Mouse (Mus musculus): ENCODE measurements around the gene 2010111I01Rik. TPM values are rescaled to one million over a fixed set of nuclear protein-coding genes. Genes with fewer than 3 reads are reported as not detected.
"Not testable (repeated sequence)": the region's sequence is repeated elsewhere in the genome, so short reads cannot be mapped to it uniquely, and the experiment has no call there.

Gene 2010111I01Rik
- polyA plus RNA-seq, 1 experiment from 2014 or later: 129 TPM

DNA sequence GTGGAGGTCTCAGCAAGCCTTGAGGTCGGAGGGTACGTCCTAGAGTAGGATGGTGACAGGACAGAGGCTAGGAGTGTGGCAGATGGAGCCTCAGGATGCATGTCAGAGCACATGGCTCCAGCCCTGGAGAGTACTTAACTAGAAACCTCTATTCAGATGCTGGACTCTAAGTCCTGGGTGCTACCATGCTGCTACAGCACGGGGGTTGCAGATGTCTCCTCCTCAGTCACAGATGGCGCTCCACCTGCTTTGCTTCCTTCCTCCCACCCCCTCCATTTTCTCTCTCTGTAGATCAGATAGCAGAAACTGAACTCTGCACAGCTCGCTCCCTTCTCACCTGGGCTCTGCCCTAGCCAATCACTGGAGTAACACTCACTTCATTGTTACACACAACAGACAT, 342.1 kb downstream of the 2010111I01Rik start:
- no peak; the same call in 1 of the 2 replicates for ATAC-seq (ENCODE audit: borderline replicate concordance, extremely low read depth, low FRiP score, low TSS enrichment)
- Histone ChIP-seq H3K4me2 (no peak overlapping the region), H3K27ac (no peak overlapping the region), H3K27me3 (no peaks in the 10 kb centered on the region), H3K36me3 (peaks cover 33% of the 10 kb centered on the region), H3K9me3 (no peaks in the 10 kb centered on the region), H3K4me3 (no peak overlapping the region), H3K9ac (no peak overlapping the region), H3K4me1 (0 out of 2 replicates have a peak, but pooled peaks cover 4% of the 10 kb centered on the region)
- WGBS: 76% methylated on average over 5 of the region's 5 CpGs

DNA sequence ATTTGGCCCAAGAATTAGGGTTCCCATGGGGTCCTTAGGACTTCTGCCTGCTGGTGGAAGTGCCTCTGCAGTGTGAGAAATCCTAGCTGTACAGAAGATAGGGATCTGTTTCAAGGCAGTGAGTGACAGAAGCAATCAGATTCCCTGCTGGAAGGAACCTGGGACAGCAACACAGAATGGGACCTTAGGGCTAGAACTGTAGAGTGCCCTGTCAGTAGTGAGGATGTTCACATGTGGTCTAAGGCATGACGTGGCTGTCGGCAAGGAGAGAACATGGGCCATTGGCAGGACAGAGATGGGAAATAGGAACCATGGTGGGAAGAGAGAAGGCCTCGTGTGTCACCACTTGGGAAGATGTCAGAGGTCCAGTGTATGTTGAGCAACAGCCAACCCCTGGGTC, 344.9 kb downstream of the 2010111I01Rik start:
- no peaks in the 10 kb centered on the region for H3K27me3 ChIP-seq
- H3K4me2 ChIP-seq: no peak overlapping the region
- no peak overlapping the region for H3K9ac ChIP-seq
- no peaks in the 10 kb centered on the region for H3K9me3 ChIP-seq
- H3K27ac ChIP-seq: no peak overlapping the region
- H3K4me3 ChIP-seq: no peak overlapping the region
- 0 out of 2 replicates have a peak, but pooled peaks cover 6% of the 10 kb centered on the region for H3K36me3 ChIP-seq
- WGBS: 68% methylated on average over 3 of the region's 3 CpGs
- 0 out of 2 replicates have a peak, but pooled peaks cover 4% of the 10 kb centered on the region for H3K4me1 ChIP-seq
- no peak for ATAC-seq (ENCODE audit: borderline replicate concordance, extremely low read depth, low FRiP score, low TSS enrichment)

GRCm38 (mm10) chr13:63311156-63311555, 346.5 kb downstream of the 2010111I01Rik start:
- H3K27ac ChIP-seq: no peak overlapping the region
- no peak overlapping the region for H3K4me3 ChIP-seq
- H3K4me2 ChIP-seq: no peak overlapping the region
- H3K9ac ChIP-seq: no peak overlapping the region
- no peaks in the 10 kb centered on the region for H3K27me3 ChIP-seq
- no peaks in the 10 kb centered on the region for H3K4me1 ChIP-seq
- H3K9me3 ChIP-seq: no peaks in the 10 kb centered on the region
- 49% methylated on average over 2 of the region's 2 CpGs for WGBS
- no peak for ATAC-seq (ENCODE audit: borderline replicate concordance, extremely low read depth, low FRiP score, low TSS enrichment)
- peaks cover 2% of the 10 kb centered on the region; the same call in 1 of the 2 replicates for H3K36me3 ChIP-seq

DNA sequence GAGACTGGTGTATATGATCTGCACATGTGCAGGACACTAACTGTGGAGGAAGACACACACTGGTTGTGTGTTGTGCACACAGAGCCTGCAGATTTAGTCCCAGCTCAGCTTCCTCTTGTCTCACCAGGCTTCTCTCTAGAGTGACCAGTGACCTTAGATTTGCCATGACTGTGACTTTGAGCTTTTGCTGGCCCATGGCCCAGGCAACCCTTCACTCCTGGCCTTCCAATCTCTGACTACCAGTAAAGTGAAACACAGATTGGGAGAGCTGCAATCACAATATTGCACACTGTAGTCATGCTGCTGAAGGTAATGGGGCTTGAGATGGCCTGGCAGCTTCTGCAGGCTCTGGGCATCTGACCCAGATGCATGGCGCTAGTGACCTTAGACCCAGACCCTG, 348.6 kb downstream of the 2010111I01Rik start:
- no peak overlapping the region for H3K27ac ChIP-seq
- H3K4me2 ChIP-seq: no peak overlapping the region
- no peak for ATAC-seq (ENCODE audit: borderline replicate concordance, extremely low read depth, low FRiP score, low TSS enrichment)
- peaks cover 7% of the 10 kb centered on the region for H3K36me3 ChIP-seq
- H3K27me3 ChIP-seq: no peaks in the 10 kb centered on the region
- H3K9ac ChIP-seq: no peak overlapping the region
- whole genome bisulfite sequencing: 90% methylated on average over 1 of the region's 1 CpGs
- H3K4me1 ChIP-seq: no peaks in the 10 kb centered on the region
- no peak overlapping the region for H3K4me3 ChIP-seq
- H3K9me3 ChIP-seq: no peaks in the 10 kb centered on the region

DNA sequence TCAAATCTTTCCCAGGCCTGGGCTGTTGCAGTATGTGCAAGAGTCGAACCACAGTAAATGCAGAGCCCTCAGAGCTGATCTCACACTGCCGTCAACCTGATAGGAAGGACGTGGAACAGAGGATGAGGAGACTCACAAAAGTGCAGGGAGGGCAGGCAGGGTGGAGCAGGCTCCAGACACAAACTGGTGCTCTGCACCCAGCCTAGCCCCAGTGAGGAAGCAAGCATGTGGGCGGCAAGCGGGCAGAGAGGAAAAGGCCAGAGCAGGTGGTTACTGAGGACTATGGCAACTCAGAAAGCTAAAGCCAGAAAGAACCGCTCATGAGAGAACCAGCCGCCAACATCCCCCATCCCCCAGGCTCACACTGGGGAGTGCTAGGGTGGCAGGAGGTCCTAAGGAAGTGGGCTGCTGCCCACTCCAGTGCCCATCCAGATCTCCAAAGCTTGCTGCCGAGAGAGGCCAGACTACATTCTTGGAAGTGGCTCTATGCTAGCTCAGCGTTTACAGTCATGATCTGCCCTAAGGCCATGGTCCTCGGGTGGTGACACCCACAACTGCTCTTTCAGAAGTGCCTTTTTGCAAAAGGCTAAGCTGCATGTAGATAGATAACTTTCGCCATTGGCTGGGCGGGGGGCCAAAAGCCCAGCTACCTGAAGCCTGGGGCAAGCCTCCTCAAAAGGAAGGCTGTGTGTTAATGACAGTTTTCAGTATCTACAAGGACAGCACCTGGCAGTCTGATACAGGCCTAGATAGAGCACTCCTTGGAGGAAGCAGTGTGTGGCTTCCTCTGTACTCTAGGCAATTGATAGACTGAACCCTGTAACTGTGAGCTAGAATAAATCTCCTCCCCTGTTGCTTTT, 349.3 kb downstream of the 2010111I01Rik start:
- WGBS: 69% methylated on average over 12 of the region's 12 CpGs
- no peak overlapping the region for H3K4me2 ChIP-seq

DNA sequence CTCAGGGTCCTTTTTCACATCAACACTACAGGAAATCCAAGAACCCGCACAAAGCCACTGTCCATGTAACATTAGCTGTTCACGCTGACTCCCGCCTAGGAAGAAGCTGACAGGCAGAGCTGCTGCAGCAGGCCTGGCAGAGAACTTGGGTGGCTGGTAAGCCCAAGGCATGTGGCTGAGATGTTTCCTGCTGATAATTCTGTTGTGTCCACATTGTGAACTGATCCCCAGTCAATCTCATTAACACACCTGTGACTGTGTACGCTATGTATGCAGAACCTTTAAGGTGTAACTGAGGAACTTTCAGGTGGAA, 349.9 kb downstream of the 2010111I01Rik start:
- no peak for ATAC-seq (ENCODE audit: borderline replicate concordance, extremely low read depth, low FRiP score, low TSS enrichment)
- H3K4me3 ChIP-seq: no peak overlapping the region
- H3K27ac ChIP-seq: no peak overlapping the region
- H3K27me3 ChIP-seq: no peaks in the 10 kb centered on the region
- H3K4me1 ChIP-seq: no peaks in the 10 kb centered on the region
- no peak overlapping the region for H3K9ac ChIP-seq
- WGBS: 66% methylated on average over 4 of the region's 4 CpGs
- H3K36me3 ChIP-seq: peaks cover 7% of the 10 kb centered on the region
- no peaks in the 10 kb centered on the region for H3K9me3 ChIP-seq
- no peak overlapping the region for H3K4me2 ChIP-seq

More for the DNA sequence above, 349.3 kb downstream of the 2010111I01Rik start:
- no peak for ATAC-seq (ENCODE audit: borderline replicate concordance, extremely low read depth, low FRiP score, low TSS enrichment)
- Histone ChIP-seq H3K36me3 (peaks cover 7% of the 10 kb centered on the region), H3K9me3 (no peaks in the 10 kb centered on the region), H3K4me1 (no peaks in the 10 kb centered on the region), H3K27ac (no peak overlapping the region), H3K9ac (no peak overlapping the region), H3K4me3 (no peak overlapping the region), H3K27me3 (no peaks in the 10 kb centered on the region)

DNA sequence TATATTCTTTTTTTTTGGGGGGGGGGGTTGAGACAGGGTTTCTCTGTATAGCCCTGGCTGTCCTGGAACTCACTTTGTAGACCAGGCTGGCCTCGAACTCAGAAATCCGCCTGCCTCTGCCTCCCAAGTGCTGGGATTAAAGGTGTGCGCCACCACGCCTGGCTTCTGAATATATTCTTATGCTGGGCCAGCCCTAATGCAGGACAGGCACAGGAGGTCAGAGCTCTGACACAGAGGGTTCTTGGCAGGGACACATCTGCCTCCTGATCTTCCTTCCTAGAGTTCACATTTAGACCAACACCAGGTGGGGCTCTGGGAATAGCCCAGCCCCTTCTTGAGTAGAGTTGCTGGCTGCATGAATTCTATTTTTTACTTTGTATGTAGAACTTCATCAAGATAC, 350.4 kb downstream of the 2010111I01Rik start:
- not testable (repeated sequence) for H3K27ac ChIP-seq; H3K4me3 ChIP-seq; H3K4me1 ChIP-seq; ATAC-seq (ENCODE audit: borderline replicate concordance, extremely low read depth, low FRiP score, low TSS enrichment); H3K9me3 ChIP-seq; H3K9ac ChIP-seq; H3K36me3 ChIP-seq; H3K4me2 ChIP-seq; H3K27me3 ChIP-seq
- WGBS: 98% methylated on average over 4 of the region's 4 CpGs

GRCm38 (mm10) chr13:63315777-63316176, 351.1 kb downstream of the 2010111I01Rik start:
- no peak overlapping the region for H3K9ac ChIP-seq
- no peaks in the 10 kb centered on the region for H3K27me3 ChIP-seq
- no peak overlapping the region for H3K4me3 ChIP-seq
- ATAC-seq (ENCODE audit: borderline replicate concordance, extremely low read depth, low FRiP score, low TSS enrichment): no peak
- H3K9me3 ChIP-seq: no peaks in the 10 kb centered on the region
- no peaks in the 10 kb centered on the region for H3K4me1 ChIP-seq
- H3K36me3 ChIP-seq: peaks cover 7% of the 10 kb centered on the region
- no peak overlapping the region for H3K27ac ChIP-seq
- H3K4me2 ChIP-seq: no peak overlapping the region
- 84% methylated on average over 6 of the region's 6 CpGs for WGBS

GRCm38 (mm10) chr13:63316407-63316806, 351.7 kb downstream of the 2010111I01Rik start:
- H3K27me3 ChIP-seq: no peaks in the 10 kb centered on the region

DNA sequence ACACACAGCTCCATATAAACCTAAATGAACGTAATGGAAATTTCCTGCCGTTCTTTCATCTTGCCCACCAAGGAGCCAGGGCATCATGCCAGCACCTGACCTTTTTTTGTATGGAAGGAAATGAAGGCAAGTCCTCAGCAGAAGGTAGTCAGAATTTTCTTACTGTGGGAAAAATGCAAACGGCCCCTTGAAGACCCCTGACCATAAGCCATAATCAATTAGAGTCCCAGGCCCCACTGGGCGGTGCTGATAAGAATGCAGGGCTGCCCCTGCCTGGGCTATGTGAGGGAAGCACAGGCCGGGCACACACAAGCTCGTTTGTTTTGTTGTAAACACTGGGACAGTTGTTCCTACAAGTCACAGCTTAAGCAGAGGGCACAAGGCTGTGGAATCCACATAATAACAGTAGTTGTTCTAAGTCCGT, 353.0 kb downstream of the 2010111I01Rik start:
- no peak overlapping the region for H3K27ac ChIP-seq
- ATAC-seq (ENCODE audit: borderline replicate concordance, extremely low read depth, low FRiP score, low TSS enrichment): no peak

More at GRCm38 (mm10) chr13:63316407-63316806, 351.7 kb downstream of the 2010111I01Rik start:
- no peak overlapping the region for H3K9ac ChIP-seq
- no peaks in the 10 kb centered on the region for H3K9me3 ChIP-seq
- H3K4me3 ChIP-seq: no peak overlapping the region
- 0 out of 2 replicates have a peak, but pooled peaks cover 2% of the 10 kb centered on the region for H3K4me1 ChIP-seq
- no peak overlapping the region for H3K4me2 ChIP-seq
- no peak overlapping the region for H3K27ac ChIP-seq
- no peak for ATAC-seq (ENCODE audit: borderline replicate concordance, extremely low read depth, low FRiP score, low TSS enrichment)
- peaks cover 7% of the 10 kb centered on the region for H3K36me3 ChIP-seq
- 84% methylated on average over 5 of the region's 5 CpGs for WGBS

GRCm38 (mm10) chr13:63319814-63320213, 355.1 kb downstream of the 2010111I01Rik start:
- Histone ChIP-seq H3K9me3 (no peaks in the 10 kb centered on the region), H3K4me3 (no peak overlapping the region), H3K27ac (no peak overlapping the region), H3K4me1 (peaks cover 22% of the 10 kb centered on the region), H3K36me3 (peaks cover 7% of the 10 kb centered on the region), H3K9ac (no peak overlapping the region), H3K27me3 (no peaks in the 10 kb centered on the region), H3K4me2 (no peak overlapping the region)
- ATAC-seq (ENCODE audit: borderline replicate concordance, extremely low read depth, low FRiP score, low TSS enrichment): no peak
- 91% methylated on average over 7 of the region's 7 CpGs for WGBS

More for the DNA sequence above, 353.0 kb downstream of the 2010111I01Rik start:
- peaks cover 7% of the 10 kb centered on the region for H3K36me3 ChIP-seq
- H3K4me1 ChIP-seq: 0 out of 2 replicates have a peak, but pooled peaks cover 4% of the 10 kb centered on the region
- WGBS: 53% methylated on average over 7 of the region's 7 CpGs
- no peak overlapping the region for H3K4me3 ChIP-seq
- H3K4me2 ChIP-seq: no peak overlapping the region
- H3K9me3 ChIP-seq: no peaks in the 10 kb centered on the region
- no peaks in the 10 kb centered on the region for H3K27me3 ChIP-seq
- H3K9ac ChIP-seq: no peak overlapping the region

DNA sequence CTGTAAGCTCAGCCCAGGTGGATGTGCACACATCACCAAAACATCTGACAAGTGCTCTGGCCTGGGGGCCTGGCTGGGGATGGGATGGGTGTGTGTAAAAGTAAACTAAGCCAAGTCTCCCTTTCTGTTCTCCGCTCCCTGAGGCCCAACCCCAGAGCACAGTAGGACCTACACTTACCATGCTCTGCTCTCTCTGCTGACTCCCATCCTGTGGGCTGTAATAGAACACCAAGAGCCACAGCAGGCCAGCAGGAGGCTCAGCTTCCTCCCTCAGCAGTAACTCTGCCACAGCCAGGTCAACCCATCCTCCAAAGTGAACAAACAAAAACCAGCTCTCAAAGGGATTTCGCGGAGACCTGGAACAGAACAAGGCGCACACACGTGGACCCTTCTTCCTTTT, 357.0 kb downstream of the 2010111I01Rik start:
- Histone ChIP-seq H3K9ac (no peak overlapping the region), H3K27me3 (no peaks in the 10 kb centered on the region), H3K9me3 (no peaks in the 10 kb centered on the region), H3K4me2 (no peak overlapping the region), H3K4me3 (no peak overlapping the region), H3K4me1 (peaks cover 27% of the 10 kb centered on the region), H3K36me3 (peaks cover 4% of the 10 kb centered on the region; the same call in 1 of the 2 replicates), H3K27ac (no peak overlapping the region)
- WGBS: 58% methylated on average over 5 of the region's 5 CpGs
- no peak for ATAC-seq (ENCODE audit: borderline replicate concordance, extremely low read depth, low FRiP score, low TSS enrichment)
